Mouse (Mus musculus) neutrophil, adult 83 days (primary cell): ENCODE data around the gene Prss22. TPM values are rescaled to one million over a fixed set of nuclear protein-coding genes. Genes with fewer than 3 reads are reported as not detected.

Experiments
- total RNA-seq, 2 experiments: library from RNA; stranded (reverse); gene quantifications; one replicate each; pipeline ENCODE4 v1.2.4; 2023

The Prss22 gene
- total RNA-seq = not detected

GRCm38 (mm10) chr17:23997901-23998300 is at the start of gene Prss22:
Prss22 (minus strand) TSS chr17:23998100.

GRCm38 (mm10) chr17:24037844-24038243 is 39.9 kb upstream of the Prss22 start, which contains the start of gene Prss27:
Prss27 (plus strand) TSS chr17:24038144.

GRCm38 (mm10) chr17:23980297-23980909 is 17.5 kb downstream of the Prss22 start, which contains the start of gene Prss30:
Prss30 (minus strand) TSS chr17:23980566.

GRCm38 (mm10) chr17:23955174-23955573 is 42.7 kb downstream of the Prss22 start, which contains the start of gene Sbpl:
Sbpl (minus strand) TSS chr17:23955274.

Other genes starting within 250 kb of the Prss22 start
- 1 to 10 TPM; 8.7 to 9.6 TPM for gene Flywch1, start 226.5 kb downstream of the Prss22 start, total RNA-seq
- under 1 TPM in 1 of 2 experiments, not detected in 1; 0.53 TPM for gene Flywch2, start 212.0 kb downstream of the Prss22 start, total RNA-seq
- 100 to 1,000 TPM; 456 to 525 TPM for gene Srrm2, start 207.6 kb downstream of the Prss22 start, total RNA-seq
- 100 to 1,000 TPM; 176 to 182 TPM for gene Elob, start 169.0 kb downstream of the Prss22 start, total RNA-seq
- not detected for gene Prss33, start 162.0 kb downstream of the Prss22 start, total RNA-seq
- not detected for gene Prss32, start 154.2 kb downstream of the Prss22 start, total RNA-seq
- gene Prss41, start 153.9 kb downstream of the Prss22 start, total RNA-seq = not detected
- gene Prss21, start 130.0 kb downstream of the Prss22 start, total RNA-seq = not detected
- gene Dcpp1, start 117.2 kb downstream of the Prss22 start, total RNA-seq = not detected
- not detected for gene Dcpp2, start 117.2 kb downstream of the Prss22 start, total RNA-seq
- gene Dcpp3, start 80.6 kb downstream of the Prss22 start, total RNA-seq = not detected
- gene Sbp, start 56.4 kb downstream of the Prss22 start, total RNA-seq = not detected
- not detected for gene Sbpl, start 42.8 kb downstream of the Prss22 start, total RNA-seq
- gene Prss30, start 17.5 kb downstream of the Prss22 start, total RNA-seq = not detected
- gene Prss27, start 40.0 kb upstream of the Prss22 start, total RNA-seq = not detected
- gene Kctd5, start 75.4 kb upstream of the Prss22 start, total RNA-seq = 10 to 100 TPM; 13.1 to 16.4 TPM
- gene Pdpk1, start 152.8 kb upstream of the Prss22 start, total RNA-seq = 10 to 100 TPM; 59.9 to 66.7 TPM
- gene Amdhd2, start 165.7 kb upstream of the Prss22 start, total RNA-seq = 10 to 100 TPM; 64.5 to 68.7 TPM
- 100 to 1,000 TPM; 397 to 402 TPM for gene Atp6v0c, start 171.6 kb upstream of the Prss22 start, total RNA-seq
- gene Tbc1d24, start 207.5 kb upstream of the Prss22 start, total RNA-seq = 10 to 100 TPM; 16.7 to 18.3 TPM
- gene Ntn3, start 211.4 kb upstream of the Prss22 start, total RNA-seq = under 1 TPM; 0.37 to 0.40 TPM
- gene Tedc2, start 222.8 kb upstream of the Prss22 start, total RNA-seq = 10 to 100 TPM; 10.3 to 11.3 TPM